Mouse (Mus musculus): ENCODE data around the gene Ap3b1. TPM values are rescaled to one million over a fixed set of nuclear protein-coding genes. Genes with fewer than 3 reads are reported as not detected.
A peak's percentile ranks its signal among the peaks of the same experiment; 100 is the strongest.
"Not testable (repeated sequence)": the region's sequence is repeated elsewhere in the genome, so short reads cannot be mapped to it uniquely, and the experiment has no call there.

The Ap3b1 gene
- 35.1 and 42.1 TPM in 2 replicates for polyA plus RNA-seq (2014; fragmentation: Nextera tagmentation; extraction: Ambion mirVana)

DNA sequence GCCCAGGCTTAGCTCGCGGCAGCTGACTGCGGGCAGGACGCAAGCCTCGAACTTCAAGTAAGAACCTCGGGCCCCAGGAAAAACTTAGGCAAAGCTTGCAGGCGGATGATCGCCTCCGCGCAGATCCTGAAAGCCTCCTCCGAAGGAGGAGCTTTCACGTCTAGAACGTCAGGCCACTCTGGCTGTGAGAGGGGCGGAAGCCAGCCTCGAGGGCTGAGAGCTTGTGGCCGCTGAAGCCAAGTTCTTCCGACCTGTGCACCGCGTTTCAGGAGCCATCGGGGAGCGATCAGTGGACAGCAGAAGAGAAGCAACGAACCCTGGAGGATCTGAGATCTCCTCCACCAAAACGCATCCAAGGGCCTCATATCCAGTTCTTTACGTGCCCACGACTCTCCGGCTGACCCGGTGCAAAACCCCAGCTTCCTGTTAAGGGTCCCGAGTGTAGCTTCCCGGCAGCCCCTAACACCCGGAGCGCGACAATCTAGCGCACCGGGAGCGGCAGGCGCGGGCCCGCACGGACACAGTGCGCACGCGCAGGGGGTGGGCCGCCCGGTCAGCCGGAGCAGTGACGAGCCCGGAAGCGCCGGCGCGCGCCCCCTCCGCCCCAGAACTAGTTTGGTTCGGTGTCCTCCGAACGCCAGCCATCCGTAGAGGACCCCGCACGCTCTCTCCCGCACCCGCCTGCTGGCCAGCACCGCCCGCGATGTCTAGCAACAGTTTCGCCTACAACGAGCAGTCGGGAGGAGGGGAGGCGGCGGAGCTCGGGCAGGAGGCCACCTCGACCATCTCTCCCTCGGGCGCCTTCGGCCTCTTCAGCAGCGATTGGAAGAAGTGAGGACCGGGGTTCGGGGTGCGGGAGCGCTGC is at the start of gene Ap3b1:
Ap3b1 (plus strand) TSS at position 560 of the 865 bp plus-strand sequence.
- H3K9me3 ChIP-seq (replicated peaks; ENCODE audit: control insufficient read depth, low read length), result no peaks in the 10 kb centered on the region
- WGBS (ENCODE audit: insufficient replicate concordance), result under 1% methylated on average over 75 of the region's 79 CpGs
- ATAC-seq (replicated peaks; ENCODE audit: insufficient number of reproducible peaks, low FRiP score, low TSS enrichment), result peak; percentile 92

DNA sequence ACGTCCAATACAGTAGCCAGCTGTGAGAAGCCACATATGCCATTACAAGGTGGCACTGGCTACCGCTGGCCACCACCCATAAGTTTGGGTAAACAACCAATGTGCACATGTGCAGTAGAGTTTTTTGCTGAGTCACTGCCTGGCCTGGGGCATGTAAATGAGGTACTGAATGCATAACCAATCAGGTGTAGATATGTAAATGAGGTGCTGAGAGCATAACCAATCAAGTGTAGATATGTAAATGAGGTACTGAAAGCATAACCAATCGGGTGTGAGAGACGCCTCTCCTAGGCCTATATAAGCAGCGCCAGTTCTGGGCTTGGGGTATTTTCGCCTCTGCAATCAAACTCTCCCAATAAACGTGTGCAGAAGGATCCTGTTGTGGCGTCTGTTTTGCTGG is 45.9 kb upstream of the Ap3b1 start:
- not testable (repeated sequence) for H3K36me3 ChIP-seq (ENCODE audit: control insufficient read depth, insufficient read depth, low read length)

More for the DNA sequence above, at the start of gene Ap3b1:
- H3K27ac ChIP-seq (ENCODE audit: low read depth, low read length), result peak within 1 kb of the TSS; percentile 94
- peak within 1 kb of the TSS; percentile 91 for H3K4me2 ChIP-seq
- no peaks in the 10 kb centered on the region for H3K36me3 ChIP-seq (ENCODE audit: control insufficient read depth, insufficient read depth, low read length)
- H3K4me3 ChIP-seq (ENCODE audit: low read depth, low read length), result peak within 1 kb of the TSS; percentile 87
- H3K27me3 ChIP-seq (ENCODE audit: control insufficient read depth, insufficient read depth, low read length), result no peaks in the 10 kb centered on the region
- H3K4me1 ChIP-seq (ENCODE audit: control insufficient read depth, insufficient read depth, low read length), result peaks cover 4% of the 10 kb centered on the region; the same call in 1 of the 2 replicates
- H3K9ac ChIP-seq (ENCODE audit: low read depth, low read length), result peak within 1 kb of the TSS; percentile 85

DNA sequence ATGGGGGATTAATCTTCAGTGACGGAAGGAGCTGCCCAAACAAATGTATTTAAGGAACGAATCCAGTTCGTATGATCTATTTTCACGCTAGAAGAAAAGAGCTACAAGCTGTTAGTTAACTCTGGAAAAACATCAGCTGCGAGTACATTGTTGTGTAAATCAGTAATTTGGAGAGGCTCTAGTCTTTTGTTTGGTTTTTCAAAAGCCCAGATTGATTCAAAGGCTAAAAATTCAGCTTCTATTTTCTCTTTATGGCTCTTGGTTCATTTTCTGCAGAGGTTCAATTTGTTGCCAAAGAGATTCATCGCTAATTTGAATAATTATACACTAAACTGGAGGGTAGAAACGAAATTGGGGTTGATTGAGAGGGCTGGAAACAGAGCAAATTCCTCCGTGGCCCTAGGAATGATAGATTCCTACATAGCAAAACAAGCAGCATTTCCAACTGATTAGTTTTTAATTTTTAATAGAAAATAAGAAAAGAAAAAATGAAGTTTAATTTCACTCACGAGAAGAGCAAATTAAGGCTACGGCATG is 41.7 kb upstream of the Ap3b1 start:
- Histone ChIP-seq H3K27ac (ENCODE audit: low read depth, low read length) (no peak overlapping the region), H3K4me3 (ENCODE audit: low read depth, low read length) (no peak overlapping the region), H3K4me1 (ENCODE audit: control insufficient read depth, insufficient read depth, low read length) (no peaks in the 10 kb centered on the region), H3K27me3 (ENCODE audit: control insufficient read depth, insufficient read depth, low read length) (no peaks in the 10 kb centered on the region), H3K4me2 (no peak overlapping the region), H3K36me3 (ENCODE audit: control insufficient read depth, insufficient read depth, low read length) (no peaks in the 10 kb centered on the region), H3K9ac (ENCODE audit: low read depth, low read length) (no peak overlapping the region), H3K9me3 (replicated peaks; ENCODE audit: control insufficient read depth, low read length) (no peaks in the 10 kb centered on the region)
- 80% methylated on average over 10 of the region's 10 CpGs for WGBS (ENCODE audit: insufficient replicate concordance)
- ATAC-seq (replicated peaks; ENCODE audit: insufficient number of reproducible peaks, low FRiP score, low TSS enrichment), result no peak

More for the DNA sequence above, 45.9 kb upstream of the Ap3b1 start:
- ATAC-seq (replicated peaks; ENCODE audit: insufficient number of reproducible peaks, low FRiP score, low TSS enrichment); H3K27ac ChIP-seq (ENCODE audit: low read depth, low read length); H3K9ac ChIP-seq (ENCODE audit: low read depth, low read length); H3K27me3 ChIP-seq (ENCODE audit: control insufficient read depth, insufficient read depth, low read length); H3K4me3 ChIP-seq (ENCODE audit: low read depth, low read length); H3K9me3 ChIP-seq (replicated peaks; ENCODE audit: control insufficient read depth, low read length); H3K4me1 ChIP-seq (ENCODE audit: control insufficient read depth, insufficient read depth, low read length); H3K4me2 ChIP-seq: not testable (repeated sequence)
- 88% methylated on average over 8 of the region's 8 CpGs for WGBS (ENCODE audit: insufficient replicate concordance)

DNA sequence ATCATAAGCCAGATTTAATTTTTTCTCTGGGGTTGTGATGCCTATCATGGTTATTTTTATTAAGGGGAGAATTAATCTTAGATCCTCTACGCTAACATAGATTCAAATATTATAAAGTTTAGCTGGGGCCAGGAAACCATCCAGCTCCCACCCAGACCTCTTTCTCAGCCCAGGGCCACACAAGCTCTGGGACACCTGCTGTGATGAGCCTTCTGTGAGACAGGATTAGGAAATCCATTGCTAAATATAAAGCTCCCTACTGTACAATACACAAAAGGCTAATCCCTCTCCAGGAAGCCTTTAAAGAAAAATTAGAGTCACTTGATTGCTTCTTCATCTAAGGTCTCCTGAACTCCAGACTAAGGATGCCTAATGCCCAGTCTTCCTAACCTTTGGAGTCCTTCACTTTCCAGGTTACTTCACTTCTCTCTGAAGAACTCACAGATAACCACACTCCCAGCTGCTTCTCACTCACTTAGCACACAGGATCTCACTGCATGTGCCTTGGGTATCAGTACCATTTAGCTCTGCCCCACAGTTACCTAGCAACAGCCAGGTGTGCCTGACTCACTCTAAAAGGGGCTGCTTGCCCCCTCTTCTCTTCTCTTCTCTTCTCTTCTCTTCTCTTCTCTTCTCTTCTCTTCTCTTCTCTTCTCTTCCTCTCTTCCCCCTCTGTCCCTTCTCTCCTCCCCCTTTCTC is 37.5 kb upstream of the Ap3b1 start:
- WGBS (ENCODE audit: insufficient replicate concordance), result 59% methylated on average over 1 of the region's 1 CpGs
- Histone ChIP-seq H3K36me3 (ENCODE audit: control insufficient read depth, insufficient read depth, low read length) (no peaks in the 10 kb centered on the region), H3K27ac (ENCODE audit: low read depth, low read length) (no peak overlapping the region), H3K4me2 (no peak overlapping the region), H3K9me3 (replicated peaks; ENCODE audit: control insufficient read depth, low read length) (no peaks in the 10 kb centered on the region), H3K4me1 (ENCODE audit: control insufficient read depth, insufficient read depth, low read length) (no peaks in the 10 kb centered on the region), H3K4me3 (ENCODE audit: low read depth, low read length) (no peak overlapping the region), H3K9ac (ENCODE audit: low read depth, low read length) (no peak overlapping the region), H3K27me3 (ENCODE audit: control insufficient read depth, insufficient read depth, low read length) (no peaks in the 10 kb centered on the region)
- ATAC-seq (replicated peaks; ENCODE audit: insufficient number of reproducible peaks, low FRiP score, low TSS enrichment), result no peak

GRCm38 (mm10) chr13:94322475-94322874 is 36.3 kb upstream of the Ap3b1 start:
- Histone ChIP-seq H3K4me3 (ENCODE audit: low read depth, low read length) (no peak overlapping the region), H3K36me3 (ENCODE audit: control insufficient read depth, insufficient read depth, low read length) (no peaks in the 10 kb centered on the region), H3K9ac (ENCODE audit: low read depth, low read length) (no peak overlapping the region), H3K27me3 (ENCODE audit: control insufficient read depth, insufficient read depth, low read length) (no peaks in the 10 kb centered on the region), H3K4me1 (ENCODE audit: control insufficient read depth, insufficient read depth, low read length) (no peaks in the 10 kb centered on the region), H3K9me3 (replicated peaks; ENCODE audit: control insufficient read depth, low read length) (no peaks in the 10 kb centered on the region), H3K4me2 (no peak overlapping the region), H3K27ac (ENCODE audit: low read depth, low read length) (no peak overlapping the region)
- no peak for ATAC-seq (replicated peaks; ENCODE audit: insufficient number of reproducible peaks, low FRiP score, low TSS enrichment)
- WGBS (ENCODE audit: insufficient replicate concordance), result 86% methylated on average over 4 of the region's 4 CpGs

- 58% methylated on average over 3 of the region's 3 CpGs for WGBS (ENCODE audit: insufficient replicate concordance)
- Histone ChIP-seq H3K9ac (ENCODE audit: low read depth, low read length) (no peak overlapping the region), H3K36me3 (ENCODE audit: control insufficient read depth, insufficient read depth, low read length) (no peaks in the 10 kb centered on the region), H3K4me3 (ENCODE audit: low read depth, low read length) (no peak overlapping the region), H3K27me3 (ENCODE audit: control insufficient read depth, insufficient read depth, low read length) (no peaks in the 10 kb centered on the region), H3K9me3 (replicated peaks; ENCODE audit: control insufficient read depth, low read length) (no peaks in the 10 kb centered on the region), H3K27ac (ENCODE audit: low read depth, low read length) (no peak overlapping the region), H3K4me2 (no peak overlapping the region), H3K4me1 (ENCODE audit: control insufficient read depth, insufficient read depth, low read length) (no peaks in the 10 kb centered on the region)
- ATAC-seq (replicated peaks; ENCODE audit: insufficient number of reproducible peaks, low FRiP score, low TSS enrichment), result no peak
Observed at GRCm38 (mm10) chr13:94328063-94328462, 30.7 kb upstream of the Ap3b1 start.

DNA sequence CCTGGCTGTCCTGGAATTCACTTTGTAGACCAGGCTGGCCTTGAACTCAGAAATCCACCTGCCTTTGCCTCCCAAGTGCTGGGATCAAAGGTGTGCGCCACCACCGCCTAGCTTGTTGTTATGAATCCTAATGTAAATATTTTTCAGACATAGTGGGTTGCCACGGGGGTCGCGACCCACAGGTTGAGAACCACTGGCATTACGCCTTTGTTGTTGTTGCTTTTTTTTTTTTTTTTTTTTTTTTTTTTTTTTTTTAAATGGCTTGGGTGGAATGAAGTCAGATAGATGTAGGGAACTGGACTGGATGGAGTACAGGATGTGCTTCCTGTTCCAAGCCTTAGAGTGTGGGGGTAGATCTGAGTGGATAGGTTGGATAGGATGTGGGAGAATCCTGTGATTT is 29.8 kb upstream of the Ap3b1 start:
- ATAC-seq (replicated peaks; ENCODE audit: insufficient number of reproducible peaks, low FRiP score, low TSS enrichment), result not testable (repeated sequence)

DNA sequence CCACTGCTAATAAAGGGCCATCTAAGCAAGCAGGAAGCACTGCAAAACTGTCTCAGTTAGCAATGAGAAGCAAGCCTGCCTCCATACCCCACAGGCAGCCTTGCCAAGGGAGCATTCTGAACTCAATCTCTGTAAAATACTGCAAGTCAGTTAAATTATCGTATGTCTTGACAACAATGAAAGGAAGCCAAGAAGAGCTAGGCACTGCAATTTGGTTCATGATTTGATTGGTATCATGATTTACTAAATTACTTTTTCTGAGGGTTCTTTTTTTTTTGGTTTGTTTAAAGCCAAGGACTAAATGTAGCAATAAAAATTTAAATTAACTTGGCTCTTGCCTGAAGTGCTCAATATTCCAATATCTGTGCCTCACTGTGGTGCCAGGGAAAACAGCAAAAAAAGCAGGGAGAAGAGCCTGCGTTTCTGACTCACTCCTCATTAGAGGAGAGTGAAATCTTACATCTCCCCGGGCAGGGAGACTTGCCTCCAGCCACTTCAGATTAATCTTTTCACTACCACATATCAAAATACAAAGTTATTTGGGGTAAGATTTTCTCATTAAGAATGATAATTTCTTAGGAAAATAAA is 28.3 kb upstream of the Ap3b1 start:
- H3K27ac ChIP-seq (ENCODE audit: low read depth, low read length), result no peak overlapping the region
- no peaks in the 10 kb centered on the region for H3K4me1 ChIP-seq (ENCODE audit: control insufficient read depth, insufficient read depth, low read length)
- no peaks in the 10 kb centered on the region for H3K9me3 ChIP-seq (replicated peaks; ENCODE audit: control insufficient read depth, low read length)
- 74% methylated on average over 3 of the region's 3 CpGs for WGBS (ENCODE audit: insufficient replicate concordance)
- no peak overlapping the region for H3K9ac ChIP-seq (ENCODE audit: low read depth, low read length)
- no peak overlapping the region for H3K4me3 ChIP-seq (ENCODE audit: low read depth, low read length)
- ATAC-seq (replicated peaks; ENCODE audit: insufficient number of reproducible peaks, low FRiP score, low TSS enrichment), result no peak
- no peaks in the 10 kb centered on the region for H3K36me3 ChIP-seq (ENCODE audit: control insufficient read depth, insufficient read depth, low read length)
- no peaks in the 10 kb centered on the region for H3K27me3 ChIP-seq (ENCODE audit: control insufficient read depth, insufficient read depth, low read length)
- H3K4me2 ChIP-seq, result no peak overlapping the region

More for the DNA sequence above, 29.8 kb upstream of the Ap3b1 start:
- WGBS (ENCODE audit: insufficient replicate concordance), result 94% methylated on average over 6 of the region's 6 CpGs
- not testable (repeated sequence) for H3K9ac ChIP-seq (ENCODE audit: low read depth, low read length); H3K27me3 ChIP-seq (ENCODE audit: control insufficient read depth, insufficient read depth, low read length); H3K27ac ChIP-seq (ENCODE audit: low read depth, low read length); H3K4me2 ChIP-seq; H3K4me1 ChIP-seq (ENCODE audit: control insufficient read depth, insufficient read depth, low read length); H3K36me3 ChIP-seq (ENCODE audit: control insufficient read depth, insufficient read depth, low read length); H3K4me3 ChIP-seq (ENCODE audit: low read depth, low read length); H3K9me3 ChIP-seq (replicated peaks; ENCODE audit: control insufficient read depth, low read length)

Measured in heart, embryonic 11.5 days (tissue).